Mouse (Mus musculus) midbrain, embryonic 16.5 days (tissue): ENCODE measurements around the gene Dbi. TPM values are rescaled to one million over a fixed set of nuclear protein-coding genes. Genes with fewer than 3 reads are reported as not detected.

Experiments used
- ATAC-seq: fragments of 200-750 bp; cut with Nextera tagmentation; 2 replicates; pipeline ENCODE4 v1.8.0; 2017; ENCODE audit warnings: moderate TSS enrichment
- H3K27ac ChIP-seq: fragments of 300-500 bp; sonication (generic); 2 replicates; pipeline ENCODE4 v1.5.1; 2014; ENCODE audit warnings: mild to moderate bottlenecking, low read length, mixed read lengths
- H3K27me3 ChIP-seq: fragments of 300-500 bp; sonication (generic); 2 replicates; pipeline ENCODE4 v1.6.1; 2014; ENCODE audit warnings: low read depth, low read length, mixed read lengths; ENCODE audit not compliant: control insufficient read depth, insufficient read depth
- H3K36me3 ChIP-seq: fragments of 300-500 bp; sonication (generic); 2 replicates; pipeline ENCODE4 v1.6.1; 2014; ENCODE audit warnings: mild to moderate bottlenecking, low read length, moderate library complexity, mixed read lengths; ENCODE audit not compliant: control insufficient read depth, insufficient read depth
- H3K4me1 ChIP-seq: fragments of 300-500 bp; sonication (generic); 2 replicates; pipeline ENCODE4 v1.6.1; 2014; ENCODE audit warnings: mild to moderate bottlenecking, low read length, mixed read lengths; ENCODE audit not compliant: control insufficient read depth, insufficient read depth
- H3K4me2 ChIP-seq: fragments of 300-500 bp; sonication (generic); 2 replicates; pipeline ENCODE4 v1.6.1; 2014; ENCODE audit warnings: mild to moderate bottlenecking, low read length, mixed read lengths
- H3K4me3 ChIP-seq: fragments of 300-500 bp; sonication (generic); 2 replicates; pipeline ENCODE4 v1.5.1; 2014; ENCODE audit warnings: low read depth, mild to moderate bottlenecking, low read length, moderate library complexity, mixed read lengths
- H3K9ac ChIP-seq: fragments of 300-500 bp; sonication (generic); 2 replicates; pipeline ENCODE4 v1.6.1; 2014; ENCODE audit warnings: low read depth, low read length, mixed read lengths
- H3K9me3 ChIP-seq: fragments of 300-500 bp; sonication (generic); replicated peaks from 2 replicates; pipeline ENCODE4 v1.6.1; 2014; ENCODE audit warnings: mild to moderate bottlenecking, low read length, mixed read lengths; ENCODE audit not compliant: control insufficient read depth, poor library complexity, severe bottlenecking
- whole genome bisulfite sequencing: fragments of 180-500 bp; shearing (Covaris S2); extraction: QIAGEN DNeasy Blood & Tissue Kit; methylation state at CpG from one replicate; pipeline ENCODE4 v1.1.7; 2014; 5-methylcytosine and 5-hydroxymethylcytosine counted together
- polyA plus RNA-seq: library from polyadenylated mRNA; unstranded; fragments of >200 nt; fragmentation: Nextera tagmentation; extraction: Ambion mirVana; gene quantifications from 2 replicates; pipeline ENCODE4 v1.2.1, GENCODE M21; 2015

Dbi gene
- polyA plus RNA-seq, 1 experiment from 2014 or later = 1,233 TPM

GRCm38 (mm10) chr1:120115671-120116081, 5.2 kb downstream of the Dbi start:
- Histone ChIP-seq H3K4me3 (no peak overlapping the region), H3K27me3 (no peaks in the 10 kb centered on the region), H3K4me1 (peaks cover 15% of the 10 kb centered on the region), H3K36me3 (peaks cover 13% of the 10 kb centered on the region), H3K9me3 (no peaks in the 10 kb centered on the region; the same call in 1 of the 2 replicates), H3K9ac (no peak overlapping the region), H3K4me2 (no peak overlapping the region), H3K27ac (peak overlapping the region; percentile 64)
- ATAC-seq = peak; percentile 82
- WGBS = 70% methylated on average over 9 of the region's 9 CpGs

GRCm38 (mm10) chr1:120112251-120113187, 8.4 kb downstream of the Dbi start:
- Histone ChIP-seq H3K36me3 (peaks cover 13% of the 10 kb centered on the region), H3K9ac (no peak overlapping the region), H3K9me3 (no peaks in the 10 kb centered on the region; the same call in 1 of the 2 replicates), H3K27me3 (no peaks in the 10 kb centered on the region), H3K27ac (no peak overlapping the region), H3K4me3 (no peak overlapping the region), H3K4me2 (no peak overlapping the region), H3K4me1 (no peaks in the 10 kb centered on the region)
- 90% methylated on average over 12 of the region's 12 CpGs for WGBS
- ATAC-seq = no peak

- H3K4me3 ChIP-seq = no peak overlapping the region
- no peak for ATAC-seq
- H3K4me1 ChIP-seq = no peaks in the 10 kb centered on the region
- peaks cover 13% of the 10 kb centered on the region for H3K36me3 ChIP-seq
- no peaks in the 10 kb centered on the region for H3K27me3 ChIP-seq
- no peaks in the 10 kb centered on the region; the same call in 1 of the 2 replicates for H3K9me3 ChIP-seq
- H3K4me2 ChIP-seq = no peak overlapping the region
- H3K27ac ChIP-seq = no peak overlapping the region
- H3K9ac ChIP-seq = no peak overlapping the region
- WGBS = 89% methylated on average over 8 of the region's 8 CpGs
These were observed 9.1 kb downstream of the Dbi start for GRCm38 (mm10) chr1:120111766-120112165.

GRCm38 (mm10) chr1:120109741-120110432, 11.0 kb downstream of the Dbi start:
- Histone ChIP-seq H3K4me3 (no peak overlapping the region), H3K36me3 (peaks cover 13% of the 10 kb centered on the region), H3K27ac (no peak overlapping the region), H3K27me3 (no peaks in the 10 kb centered on the region), H3K9me3 (no peaks in the 10 kb centered on the region; the same call in 1 of the 2 replicates), H3K4me2 (no peak overlapping the region), H3K4me1 (no peaks in the 10 kb centered on the region), H3K9ac (no peak overlapping the region)
- 86% methylated on average over 19 of the region's 19 CpGs for WGBS
- no peak for ATAC-seq

GRCm38 (mm10) chr1:120105556-120105959, 15.3 kb downstream of the Dbi start:
- Histone ChIP-seq H3K4me2 (no peak overlapping the region), H3K4me1 (no peaks in the 10 kb centered on the region), H3K27ac (no peak overlapping the region), H3K36me3 (no peaks in the 10 kb centered on the region), H3K9me3 (no peaks in the 10 kb centered on the region), H3K4me3 (no peak overlapping the region), H3K9ac (no peak overlapping the region), H3K27me3 (no peaks in the 10 kb centered on the region)
- ATAC-seq = no peak
- WGBS = 75% methylated on average over 5 of the region's 5 CpGs

- Histone ChIP-seq H3K27me3 (no peaks in the 10 kb centered on the region), H3K36me3 (no peaks in the 10 kb centered on the region), H3K27ac (no peak overlapping the region), H3K4me3 (no peak overlapping the region), H3K4me1 (no peaks in the 10 kb centered on the region), H3K9me3 (no peaks in the 10 kb centered on the region), H3K9ac (no peak overlapping the region), H3K4me2 (no peak overlapping the region)
- WGBS = 83% methylated on average over 3 of the region's 3 CpGs
- ATAC-seq = no peak
These were observed 19.7 kb downstream of the Dbi start for GRCm38 (mm10) chr1:120101227-120101609.

- no peak for ATAC-seq
- WGBS = 84% methylated on average over 8 of the region's 8 CpGs
- no peak overlapping the region for H3K4me2 ChIP-seq
These were observed 20.2 kb downstream of the Dbi start for GRCm38 (mm10) chr1:120100456-120101226.

GRCm38 (mm10) chr1:120099483-120099882, 21.4 kb downstream of the Dbi start:
- H3K27me3 ChIP-seq = no peaks in the 10 kb centered on the region
- H3K4me2 ChIP-seq = no peak overlapping the region
- H3K4me1 ChIP-seq = no peaks in the 10 kb centered on the region
- no peaks in the 10 kb centered on the region for H3K36me3 ChIP-seq
- H3K9me3 ChIP-seq = no peaks in the 10 kb centered on the region
- no peak overlapping the region for H3K9ac ChIP-seq
- H3K27ac ChIP-seq = no peak overlapping the region
- no peak overlapping the region for H3K4me3 ChIP-seq
- WGBS = 65% methylated on average over 6 of the region's 6 CpGs
- ATAC-seq = no peak

More at GRCm38 (mm10) chr1:120100456-120101226, 20.2 kb downstream of the Dbi start:
- Histone ChIP-seq H3K36me3 (no peaks in the 10 kb centered on the region), H3K9me3 (no peaks in the 10 kb centered on the region), H3K4me1 (no peaks in the 10 kb centered on the region), H3K27ac (no peak overlapping the region), H3K27me3 (no peaks in the 10 kb centered on the region), H3K9ac (no peak overlapping the region), H3K4me3 (no peak overlapping the region)
